Mouse (Mus musculus) natural killer cell, adult 2 months (primary cell): ENCODE measurements around the gene Otop2.

Source experiments
- DNase-seq, 2 experiments: peaks; one replicate each; pipeline ENCODE4 v3.0.0; 2022; ENCODE audit warnings: low spot score in 2 of 2

Gene Otop2

DNA sequence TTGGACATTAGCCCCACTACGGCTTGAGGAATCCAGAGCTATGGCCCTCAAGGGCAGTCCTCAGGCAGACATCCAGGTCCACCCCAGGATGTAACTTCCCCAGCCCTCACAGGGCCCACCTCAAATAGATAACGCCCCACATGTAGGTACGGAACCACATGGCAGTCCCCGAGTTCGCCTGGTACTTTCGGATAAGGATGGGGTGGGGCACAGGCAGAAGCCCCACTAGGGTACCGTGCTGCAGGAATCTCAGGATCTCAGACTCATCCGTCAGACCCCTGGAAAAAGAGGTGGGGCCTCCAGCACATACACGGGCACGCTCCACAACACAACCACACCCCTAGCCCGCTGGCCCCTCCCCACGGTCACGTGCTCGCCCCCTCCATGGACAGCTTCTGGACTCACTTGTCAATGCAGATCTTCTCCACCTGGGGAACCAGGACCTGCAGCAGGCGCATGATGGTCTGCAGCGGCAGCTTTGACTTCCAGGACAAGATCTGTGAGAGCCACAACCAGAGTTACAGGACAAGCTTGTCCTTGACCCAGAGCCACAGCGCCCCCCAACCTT is 41.8 kb downstream of the Otop2 start:
- DNase-seq = no peak

DNA sequence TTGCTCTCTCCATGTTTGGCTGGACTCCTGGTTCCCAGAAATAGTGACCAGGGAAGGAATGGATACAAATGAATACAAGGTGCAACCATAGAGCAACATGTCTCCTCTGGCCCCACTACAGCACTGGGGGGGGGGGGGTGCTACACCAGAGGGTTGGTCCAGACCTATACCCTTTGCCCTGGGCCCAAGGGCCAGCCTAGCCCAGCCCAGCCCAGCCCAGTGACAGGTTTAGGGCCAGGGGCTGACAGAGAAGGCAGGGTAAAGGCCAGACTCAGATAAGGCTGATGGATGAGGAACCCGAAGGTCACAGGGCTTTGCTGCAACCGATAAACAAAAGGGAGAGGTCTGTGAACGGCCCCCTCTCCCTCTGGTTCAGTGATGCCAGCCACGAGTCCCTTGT is 43.0 kb downstream of the Otop2 start:
- no peak for DNase-seq

DNA sequence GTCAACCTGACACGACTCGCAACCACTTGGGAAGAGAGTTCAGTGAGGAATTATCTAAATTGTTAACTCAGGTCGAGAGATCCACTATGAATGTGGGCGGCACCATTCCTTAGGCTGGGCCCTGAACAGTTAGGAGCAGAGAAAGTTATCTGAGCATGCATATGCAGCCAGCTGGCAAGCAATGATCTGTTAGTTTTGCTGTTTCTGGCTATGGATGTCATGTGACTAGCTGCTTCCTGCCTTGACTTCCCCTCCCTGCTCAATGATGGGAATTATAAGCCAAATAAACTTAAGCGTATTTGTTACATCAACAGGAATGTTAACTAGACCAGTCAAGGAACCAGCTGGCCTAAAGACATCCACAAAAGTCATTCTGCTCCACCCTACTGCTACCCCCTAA is 46.4 kb downstream of the Otop2 start:
- DNase-seq = no peak

DNA sequence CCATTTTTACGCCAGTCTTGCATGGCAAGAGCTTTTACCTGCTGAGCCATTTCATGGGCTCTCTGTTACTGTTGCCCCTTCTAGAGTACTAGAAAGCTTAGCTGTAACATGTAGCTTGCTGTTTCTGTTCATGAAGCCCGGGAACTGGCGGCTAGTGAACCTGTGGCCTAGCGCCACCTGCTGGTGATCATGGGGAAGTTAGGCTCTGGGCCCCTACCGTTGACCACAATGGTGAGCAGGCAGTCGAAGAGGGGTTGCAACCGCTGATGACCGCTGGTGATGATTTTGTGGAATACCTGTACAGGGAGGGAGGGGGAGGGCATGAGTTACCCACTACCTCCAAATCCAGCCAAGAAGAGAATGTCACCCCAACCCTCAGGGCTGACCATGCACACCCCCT is 47.2 kb downstream of the Otop2 start:
- DNase-seq = peak; percentile 59 to 66

DNA sequence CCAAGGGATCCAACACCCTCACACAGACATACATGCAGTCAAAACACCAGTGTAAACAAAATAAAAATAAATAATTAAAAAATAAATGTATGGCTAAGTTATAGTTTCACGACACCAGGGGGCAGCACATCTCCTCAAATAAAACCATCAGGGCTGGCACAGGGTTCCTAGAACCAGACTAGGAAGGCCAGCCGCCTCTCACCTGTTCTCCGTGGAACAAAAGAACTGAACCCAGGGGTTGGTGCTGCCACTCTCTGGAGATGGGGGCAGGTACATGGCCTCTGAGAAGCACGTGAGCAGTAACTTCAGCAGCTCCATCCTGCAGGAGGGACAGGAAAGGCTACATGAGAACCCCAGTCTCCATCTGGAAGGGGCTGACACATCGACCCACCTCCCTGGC is 51.5 kb downstream of the Otop2 start:
- peak; percentile 63 to 77 for DNase-seq

DNA sequence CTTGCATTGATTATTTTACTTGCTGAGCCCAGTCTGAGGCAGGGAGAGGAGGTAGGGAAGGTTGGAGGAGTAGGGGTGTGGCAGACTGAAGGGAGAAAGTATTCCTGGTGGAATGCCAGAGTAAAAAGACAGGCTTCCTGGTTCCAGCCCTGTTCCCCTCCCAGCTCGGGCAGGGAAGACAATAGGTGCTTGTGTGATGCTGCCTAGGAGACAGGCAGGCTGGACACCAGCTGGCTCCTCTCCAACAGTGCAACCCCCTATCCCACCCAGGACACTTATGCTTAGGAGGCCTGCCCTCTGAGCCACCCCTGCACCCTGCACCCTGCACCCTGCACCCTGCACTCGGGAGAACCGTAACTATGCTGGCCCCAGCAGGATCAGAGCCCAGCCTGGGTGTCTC is 52.3 kb downstream of the Otop2 start:
- DNase-seq = no peak

DNA sequence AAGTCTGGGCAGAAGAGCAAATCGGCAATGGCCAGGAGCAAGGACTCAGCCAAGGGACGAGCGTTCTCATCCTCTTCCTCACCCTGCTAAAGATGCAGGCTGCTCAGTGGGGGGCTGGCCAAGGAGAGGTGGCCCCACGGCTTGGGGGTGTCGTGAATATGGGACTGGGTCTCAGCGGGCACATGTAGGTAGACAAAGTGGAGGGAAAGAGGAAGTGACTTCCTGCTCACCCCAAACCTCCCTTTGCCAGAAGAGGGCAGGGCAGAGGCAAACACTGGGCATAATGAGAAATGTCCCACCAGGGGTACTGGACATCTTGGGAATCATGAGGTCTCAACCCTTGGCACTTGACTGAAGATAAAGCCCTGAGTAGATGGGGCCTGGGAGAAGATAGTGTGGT is 52.8 kb downstream of the Otop2 start:
- no peak for DNase-seq

DNA sequence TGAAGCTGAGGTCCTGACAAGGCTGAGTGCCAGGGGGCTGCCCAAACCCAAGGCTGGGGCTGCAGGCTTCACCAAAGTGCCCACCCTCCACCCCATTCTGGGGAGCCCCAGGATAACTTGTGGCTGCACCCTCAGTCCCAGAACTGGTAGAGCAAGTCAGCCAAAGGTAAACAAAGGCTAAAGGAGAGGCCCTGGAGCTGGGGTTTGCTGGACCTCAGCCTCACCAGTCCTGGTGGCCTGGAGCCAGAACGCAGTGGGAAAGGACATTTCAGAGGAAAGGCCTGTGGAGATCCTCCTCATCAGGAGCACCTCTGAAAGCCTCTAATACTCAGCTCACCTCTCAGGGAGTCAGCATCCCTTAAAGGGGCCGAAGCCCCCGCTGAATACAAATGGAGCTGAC is 57.2 kb downstream of the Otop2 start:
- no peak for DNase-seq

DNA sequence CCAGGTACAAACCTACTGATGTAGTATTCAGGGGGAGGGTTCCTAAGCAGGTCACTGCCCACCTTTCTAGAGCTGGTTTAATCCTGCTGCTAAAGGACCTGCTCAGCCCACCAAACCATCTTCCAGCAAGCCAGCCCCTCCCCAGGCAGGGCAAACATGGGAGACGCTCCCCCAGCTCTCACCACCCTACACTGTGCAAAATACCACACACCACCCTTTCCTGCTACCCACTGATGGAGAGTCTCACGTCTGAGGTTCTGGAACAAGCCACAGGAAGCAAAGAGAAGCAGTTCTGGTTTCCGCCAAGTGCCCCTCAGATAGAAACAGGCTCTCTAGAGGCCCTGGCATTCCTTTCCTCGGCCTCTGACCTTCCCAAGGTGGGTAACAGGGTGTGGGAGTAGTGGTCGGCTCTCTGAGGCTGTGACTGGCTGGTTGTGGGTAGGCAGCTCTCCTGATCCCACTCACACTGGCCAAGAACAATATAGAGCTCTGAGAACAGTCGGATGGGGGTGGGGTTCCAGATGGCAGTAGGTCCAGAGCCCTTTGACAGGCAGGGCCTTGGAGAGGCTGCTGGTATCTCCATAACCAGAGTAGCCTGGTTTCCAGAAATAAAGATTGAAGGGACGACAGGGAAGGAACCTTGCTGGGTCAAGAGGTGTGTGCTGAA is 59.2 kb downstream of the Otop2 start:
- no peak for DNase-seq

DNA sequence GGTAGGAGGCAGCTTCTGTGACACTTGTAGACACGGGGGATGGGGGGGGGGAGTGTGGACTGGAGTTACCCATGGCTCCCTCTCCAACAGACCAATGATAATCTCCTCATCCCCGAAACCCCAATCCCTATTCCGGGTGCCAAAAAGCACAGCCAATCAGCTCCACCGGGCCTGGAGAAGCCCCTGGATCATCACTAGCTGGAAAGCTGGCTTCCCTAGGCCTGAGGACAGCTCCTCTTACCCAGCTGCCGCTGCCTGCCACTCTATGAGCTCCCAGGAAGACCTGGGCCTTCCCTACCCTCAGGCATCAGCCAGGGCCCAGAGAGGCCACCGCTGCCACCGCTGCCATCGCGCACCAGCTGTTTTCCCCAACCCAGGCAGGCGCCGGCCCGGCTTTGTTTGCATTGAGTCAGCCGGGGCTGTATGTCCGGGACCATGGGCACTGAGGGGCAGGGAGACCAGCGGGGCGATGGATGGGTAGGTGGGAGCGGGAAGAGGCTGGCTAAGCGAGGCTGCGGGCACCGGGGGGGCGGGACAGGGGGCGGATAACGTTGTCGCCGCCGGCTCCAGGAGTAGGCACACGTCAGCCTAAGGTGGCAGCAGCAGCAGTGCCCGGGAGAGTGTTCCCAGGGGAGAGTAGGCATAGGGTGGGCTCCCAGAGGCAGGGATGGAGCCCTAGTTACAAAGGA is 59.9 kb downstream of the Otop2 start:
- DNase-seq = no peak

DNA sequence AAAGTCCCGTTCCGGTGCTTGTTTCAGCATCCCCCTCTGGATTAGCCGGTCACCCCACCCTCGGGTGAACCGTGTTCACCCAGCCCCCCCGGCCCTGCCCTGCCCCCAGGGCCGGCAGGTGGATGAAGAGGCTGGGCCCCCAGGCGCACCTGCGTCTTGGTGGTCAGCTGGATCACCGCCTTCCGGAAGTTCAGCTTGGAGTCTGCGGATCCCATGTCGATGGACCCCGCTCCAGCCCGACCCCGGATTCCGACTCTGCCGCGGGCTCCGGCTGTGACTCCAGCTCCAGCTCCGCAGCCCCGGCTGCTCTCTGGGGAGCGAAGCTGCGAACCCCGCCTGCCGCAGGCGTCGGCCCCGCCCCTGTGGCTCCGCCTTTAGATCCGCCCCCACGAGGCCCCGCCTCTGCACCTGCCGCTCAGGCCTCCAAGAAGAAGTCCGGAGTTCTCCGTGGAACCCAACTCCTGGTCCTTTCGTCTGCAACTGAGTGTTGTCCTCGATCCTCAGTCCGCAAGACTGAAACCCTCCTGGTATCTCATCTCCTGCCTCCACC is 60.5 kb downstream of the Otop2 start, which contains the start of gene Hid1:
Gene Hid1, minus strand, starts transcription at position 362 of the 550 bp plus-strand sequence.
- peak; percentile 63 to 72 for DNase-seq

DNA sequence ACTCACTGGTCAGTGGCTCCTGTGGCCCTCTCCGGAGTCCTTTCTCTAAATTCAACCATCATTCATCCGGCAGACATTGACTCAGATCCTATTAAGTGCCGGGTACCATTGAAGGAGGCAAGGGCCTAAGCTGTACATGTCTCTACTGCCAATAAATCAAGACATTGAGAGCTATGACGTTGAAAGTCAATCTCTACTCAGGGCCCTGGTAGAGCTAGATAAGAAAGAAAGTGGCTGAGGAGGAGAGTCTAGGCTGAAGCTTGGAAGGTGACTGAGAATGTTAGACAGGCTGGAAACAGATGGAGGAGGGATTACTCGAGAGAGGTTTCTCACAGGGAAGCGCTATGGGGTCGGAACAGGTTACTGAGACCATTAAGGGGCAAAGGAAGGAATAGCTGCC is 63.4 kb downstream of the Otop2 start:
- no peak for DNase-seq

DNA sequence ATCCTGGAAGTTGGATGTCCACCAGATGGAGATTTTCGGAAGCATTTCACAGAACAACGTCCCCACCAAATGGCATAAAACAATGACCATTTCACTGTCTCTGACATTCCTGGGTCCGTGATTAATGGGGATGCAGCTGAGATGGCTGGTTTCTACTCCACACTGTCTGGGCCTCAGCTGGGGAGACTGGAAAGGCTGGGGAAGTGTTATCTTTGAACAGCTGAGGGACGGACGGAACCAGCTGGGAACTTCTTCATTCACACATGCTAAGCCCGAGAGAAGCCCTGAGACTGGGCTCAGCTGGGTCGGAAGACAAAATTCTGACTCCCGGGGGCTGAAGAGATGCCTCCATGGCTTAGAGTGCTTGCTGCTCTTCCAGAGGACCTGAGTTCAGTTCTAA is 64.4 kb downstream of the Otop2 start:
- no peak for DNase-seq

DNA sequence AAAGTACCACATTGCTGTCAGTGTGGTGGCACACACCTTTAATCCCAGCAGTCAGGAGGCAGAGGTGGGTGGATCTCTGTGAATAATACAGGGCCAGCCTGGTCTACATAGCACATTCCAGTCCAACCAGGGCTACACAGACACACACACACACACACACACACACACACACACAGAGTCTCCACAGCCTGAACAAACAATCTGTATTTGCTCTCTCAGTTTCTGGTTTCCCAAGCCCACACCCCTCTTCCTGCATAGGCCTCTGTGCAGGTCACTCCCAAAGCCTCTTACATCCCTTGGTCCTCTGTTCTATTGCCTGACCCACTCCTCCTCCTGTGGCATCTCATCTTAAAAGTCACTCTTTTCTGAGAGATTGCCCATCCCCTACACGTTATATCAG is 65.1 kb downstream of the Otop2 start:
- DNase-seq = no peak

DNA sequence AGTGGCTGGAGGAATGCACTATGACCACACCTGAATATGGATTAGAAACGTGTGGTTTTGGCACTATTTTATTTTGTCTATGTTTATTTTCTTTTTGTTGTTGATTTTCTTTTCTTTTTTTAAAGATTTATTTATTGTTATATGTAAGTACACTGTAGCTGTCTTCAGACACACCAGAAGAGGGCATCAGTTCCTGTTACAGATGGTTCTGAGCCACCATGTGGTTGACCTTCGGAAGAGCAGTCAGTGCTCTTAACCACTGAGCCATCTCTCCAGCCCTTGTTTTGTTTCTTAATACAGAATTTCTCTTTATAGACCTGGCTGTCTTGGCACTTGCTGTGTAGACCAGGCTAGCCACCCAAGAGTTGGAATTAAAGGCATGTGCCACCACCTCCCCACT is 65.8 kb downstream of the Otop2 start:
- no peak for DNase-seq

DNA sequence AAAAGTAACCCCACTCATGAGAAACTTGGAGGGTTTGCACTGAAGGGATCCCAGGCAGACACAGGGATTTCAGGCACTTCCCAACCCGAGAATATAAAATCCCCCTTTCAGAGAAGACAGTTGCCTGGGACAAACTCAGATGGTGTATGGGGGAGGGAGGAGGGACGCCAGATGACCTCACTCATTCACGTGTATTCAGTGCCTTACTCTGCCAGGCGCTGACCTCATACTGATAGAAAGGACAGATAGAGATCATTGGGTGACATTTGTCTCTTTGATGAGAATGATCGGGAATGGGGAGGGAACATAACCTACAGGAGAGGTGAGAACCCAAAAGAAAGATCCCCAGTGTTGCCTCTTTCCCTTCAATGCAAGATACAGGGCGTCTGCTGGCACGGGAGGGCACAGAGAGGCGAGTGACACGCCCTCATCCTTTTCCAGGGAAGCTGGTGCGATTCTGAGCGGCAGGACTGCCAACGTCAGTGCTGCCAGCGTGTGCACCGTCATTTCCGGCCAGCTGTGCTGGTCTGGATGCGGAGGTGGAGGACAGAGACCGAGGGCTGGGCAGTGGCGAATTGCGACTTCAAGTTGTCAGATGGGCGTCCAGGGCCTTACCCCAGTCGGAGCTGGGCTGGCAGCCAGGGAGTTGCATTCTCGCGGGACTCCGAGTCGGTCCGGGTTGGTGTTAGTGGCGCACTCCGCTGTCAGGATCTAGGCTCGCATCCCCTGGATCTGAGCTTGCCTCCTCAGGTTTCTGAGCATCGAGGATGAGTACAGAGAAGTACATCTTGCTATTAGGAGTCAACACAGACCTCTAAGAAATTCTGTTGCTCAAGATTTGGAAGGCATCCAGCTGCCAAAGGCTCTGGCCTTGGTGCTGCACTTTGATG is 67.1 kb downstream of the Otop2 start:
- peak; percentile 25 to 44 for DNase-seq

DNA sequence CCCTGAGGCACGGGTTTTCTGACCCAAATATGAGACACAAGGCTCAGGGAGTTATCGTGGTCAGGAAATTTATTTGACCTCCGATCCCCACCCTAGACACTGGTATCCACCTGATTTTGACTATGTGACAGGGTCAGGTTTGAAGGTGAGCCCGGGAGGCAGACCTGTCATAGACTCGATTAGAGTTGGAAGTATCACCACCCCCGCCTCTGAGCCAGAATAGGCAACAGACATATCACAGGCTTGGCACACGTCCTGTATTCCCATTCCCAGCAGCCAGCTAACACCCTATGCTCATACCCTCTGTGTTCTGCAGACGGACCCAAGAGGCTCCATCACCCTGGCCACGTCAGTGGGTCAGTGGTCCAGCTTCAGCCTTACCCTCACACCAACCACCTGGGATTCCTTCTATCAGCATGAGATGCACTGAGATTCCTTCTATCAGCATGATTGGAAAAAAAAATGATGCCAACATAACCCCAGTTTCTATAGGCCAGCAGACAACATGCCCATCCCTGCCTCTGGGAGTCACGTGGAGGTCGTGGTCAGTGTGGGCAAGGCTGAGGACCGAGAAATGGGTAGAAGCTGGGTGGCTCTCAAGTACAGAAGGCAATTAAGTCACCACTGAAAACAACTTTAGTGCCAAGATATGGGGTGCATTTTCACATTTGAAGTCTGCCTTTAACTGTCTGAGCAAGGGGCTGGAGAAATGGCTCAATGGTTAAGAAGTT is 67.9 kb downstream of the Otop2 start:
- no peak for DNase-seq

DNA sequence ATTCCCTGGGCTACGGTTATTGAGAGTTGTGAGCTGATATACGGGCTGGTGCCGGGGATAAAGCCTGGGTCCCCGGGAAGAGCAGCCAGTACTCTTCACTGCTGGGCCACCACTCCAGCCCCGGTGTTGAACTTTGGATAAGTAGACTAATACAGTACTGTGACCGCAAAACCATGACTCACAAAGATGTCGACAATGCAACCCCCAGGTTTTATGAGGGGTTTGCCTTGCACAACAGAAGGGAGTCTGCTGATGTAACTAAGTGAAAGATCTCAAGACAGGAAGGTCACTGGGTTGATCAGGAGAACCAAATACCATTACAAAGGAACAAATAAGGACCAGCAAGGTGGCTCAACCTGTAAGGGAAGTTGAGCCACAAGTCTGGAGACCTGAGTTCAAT is 69.8 kb downstream of the Otop2 start:
- no peak for DNase-seq

DNA sequence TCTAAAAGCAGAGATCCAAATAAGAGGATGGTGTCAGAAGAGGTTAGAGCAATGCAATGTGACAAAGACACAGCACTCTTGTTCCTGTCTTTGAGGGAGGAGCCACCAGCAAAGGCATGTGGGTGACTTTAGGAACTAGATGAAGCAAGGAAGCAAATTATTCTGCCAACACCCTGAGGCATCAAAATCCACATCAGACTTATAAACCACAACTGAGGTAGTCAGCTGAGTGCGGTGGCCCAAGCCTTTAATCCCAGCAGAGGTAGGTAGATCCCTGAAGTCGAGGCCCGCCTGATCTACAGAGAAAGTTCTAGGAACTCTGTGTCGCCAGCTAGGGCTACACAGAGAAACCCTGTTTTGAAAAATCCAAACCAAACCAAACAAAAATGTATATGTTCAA is 70.3 kb downstream of the Otop2 start:
- DNase-seq = no peak

DNA sequence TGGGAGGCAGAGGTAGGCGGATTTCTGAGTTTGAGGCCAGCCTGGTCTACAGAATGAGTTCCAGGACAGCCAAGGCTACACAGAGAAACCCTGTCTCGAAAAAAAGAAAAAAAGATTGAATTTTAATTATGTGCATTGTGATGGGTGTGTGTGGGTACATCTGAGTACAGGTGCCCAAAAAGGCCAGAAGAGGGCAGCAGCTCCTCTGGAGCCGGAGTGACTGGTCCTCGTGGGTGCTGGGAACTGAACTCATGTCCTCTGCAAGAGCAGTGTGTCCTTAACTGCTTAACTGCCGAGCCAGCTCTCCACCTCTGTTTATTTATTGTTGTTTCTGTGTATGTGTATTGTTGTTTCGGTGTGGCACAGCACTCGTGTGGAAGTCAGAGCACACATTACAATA is 70.9 kb downstream of the Otop2 start:
- DNase-seq = no peak

DNA sequence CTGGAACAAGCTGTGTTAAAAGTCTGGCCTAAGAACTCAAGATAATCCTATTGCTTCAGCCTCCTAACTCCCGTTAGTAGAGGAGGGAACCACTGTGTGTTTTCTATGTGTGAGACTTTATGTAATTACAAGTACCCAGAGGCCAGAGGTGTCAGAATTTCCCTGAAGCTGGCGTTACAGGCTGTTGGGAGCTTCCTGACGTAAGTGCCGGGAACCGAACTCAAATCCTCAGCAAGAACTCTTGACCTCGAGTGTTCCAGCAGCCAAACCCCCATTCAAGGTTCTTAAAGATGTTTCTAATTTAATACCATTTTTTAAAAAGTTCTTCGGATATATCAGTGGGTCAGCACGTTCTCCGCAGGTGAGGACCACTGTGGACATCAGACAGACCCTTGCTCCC is 74.3 kb downstream of the Otop2 start:
- no peak for DNase-seq
